Mouse (Mus musculus) thymus, adult 2 months (tissue): Measurements from ENCODE around the gene Gstm7. TPM values are rescaled to one million over a fixed set of nuclear protein-coding genes. Genes with fewer than 3 reads are reported as not detected.
A peak's percentile ranks its signal among the peaks of the same experiment; 100 is the strongest.
"Not testable (repeated sequence)": the region's sequence is repeated elsewhere in the genome, so short reads cannot be mapped to it uniquely, and the experiment has no call there.

Experiments
- DNase-seq: peaks from one replicate; pipeline ENCODE4 v3.0.0; 2021
- H3K27ac ChIP-seq: fragments of 200-500 bp; 2 replicates; pipeline ENCODE4 v1.5.1; 2012; ENCODE audit warnings: low read length, control low read depth; ENCODE audit not compliant: control insufficient read depth, insufficient read depth
- H3K27me3 ChIP-seq: fragments of 200-500 bp; 2 replicates; pipeline ENCODE4 v1.6.1; 2012; ENCODE audit warnings: mild to moderate bottlenecking, low read length, moderate library complexity, mixed read lengths; ENCODE audit not compliant: control insufficient read depth, insufficient read depth
- H3K36me3 ChIP-seq: fragments of 200-500 bp; 2 replicates; pipeline ENCODE4 v1.6.1; 2012; ENCODE audit warnings: mild to moderate bottlenecking, low read length, moderate library complexity; ENCODE audit not compliant: control insufficient read depth, insufficient read depth
- H3K4me1 ChIP-seq: fragments of 200-500 bp; replicated peaks from 2 replicates; pipeline ENCODE4 v1.6.1; 2012; ENCODE audit warnings: low read length; ENCODE audit not compliant: control insufficient read depth, insufficient read depth
- H3K4me3 ChIP-seq: fragments of 200-500 bp; 2 replicates; pipeline ENCODE4 v1.5.1; 2012; ENCODE audit warnings: mild to moderate bottlenecking, low read length, control low read depth, moderate library complexity; ENCODE audit not compliant: control insufficient read depth, insufficient read depth
- CTCF ChIP-seq: fragments of 200-500 bp; IDR thresholded peaks from 2 replicates; pipeline ENCODE4 v1.5.1; 2012; ENCODE audit warnings: mild to moderate bottlenecking, control low read depth, low read length, moderate library complexity, borderline replicate concordance; ENCODE audit not compliant: control insufficient read depth, poor library complexity, insufficient read depth; ENCODE audit errors: extremely low read depth
- POLR2A ChIP-seq: fragments of 200-500 bp; IDR thresholded peaks from 2 replicates; pipeline ENCODE4 v1.6.1; 2012; ENCODE audit warnings: mild to moderate bottlenecking, low read length, control low read depth, moderate library complexity; ENCODE audit not compliant: control insufficient read depth, poor library complexity, insufficient read depth; ENCODE audit errors: extremely low read depth
- WGBS: fragments of 180-500 bp; shearing (Covaris S2); methylation state at CpG from one replicate; pipeline ENCODE4 v1.1.7; 2018; 5-methylcytosine and 5-hydroxymethylcytosine counted together
- polyA plus RNA-seq: library from polyadenylated mRNA; depleted of rRNA; stranded (reverse); fragments of >200 nt; gene quantifications from 2 replicates; pipeline ENCODE4 v1.2.3, GENCODE M21; 2012

Gene Gstm7
- polyA plus RNA-seq, 1 experiment = 5.3 TPM

- Histone ChIP-seq H3K4me3 (no peak overlapping the region), H3K4me1 (no peaks in the 10 kb centered on the region), H3K27ac (no peak overlapping the region), H3K36me3 (no peaks in the 10 kb centered on the region), H3K27me3 (no peaks in the 10 kb centered on the region)
- no peak for DNase-seq
- whole genome bisulfite sequencing = 97% methylated on average over 5 of the region's 5 CpGs
- TF ChIP-seq POLR2A = no peak
- no peak for TF ChIP-seq CTCF
Measured at GRCm38 (mm10) chr3:107966631-107967030, 35.0 kb upstream of the Gstm7 start.

- no peaks in the 10 kb centered on the region for H3K36me3 ChIP-seq
- no peaks in the 10 kb centered on the region for H3K4me1 ChIP-seq
- TF ChIP-seq CTCF (no peak), POLR2A (no peak)
- H3K27ac ChIP-seq = no peak overlapping the region
- no peak overlapping the region for H3K4me3 ChIP-seq
- DNase-seq = no peak
- 97% methylated on average over 1 of the region's 1 CpGs for WGBS
- no peaks in the 10 kb centered on the region for H3K27me3 ChIP-seq
Measured at GRCm38 (mm10) chr3:107965592-107965991, 34.0 kb upstream of the Gstm7 start.

DNA sequence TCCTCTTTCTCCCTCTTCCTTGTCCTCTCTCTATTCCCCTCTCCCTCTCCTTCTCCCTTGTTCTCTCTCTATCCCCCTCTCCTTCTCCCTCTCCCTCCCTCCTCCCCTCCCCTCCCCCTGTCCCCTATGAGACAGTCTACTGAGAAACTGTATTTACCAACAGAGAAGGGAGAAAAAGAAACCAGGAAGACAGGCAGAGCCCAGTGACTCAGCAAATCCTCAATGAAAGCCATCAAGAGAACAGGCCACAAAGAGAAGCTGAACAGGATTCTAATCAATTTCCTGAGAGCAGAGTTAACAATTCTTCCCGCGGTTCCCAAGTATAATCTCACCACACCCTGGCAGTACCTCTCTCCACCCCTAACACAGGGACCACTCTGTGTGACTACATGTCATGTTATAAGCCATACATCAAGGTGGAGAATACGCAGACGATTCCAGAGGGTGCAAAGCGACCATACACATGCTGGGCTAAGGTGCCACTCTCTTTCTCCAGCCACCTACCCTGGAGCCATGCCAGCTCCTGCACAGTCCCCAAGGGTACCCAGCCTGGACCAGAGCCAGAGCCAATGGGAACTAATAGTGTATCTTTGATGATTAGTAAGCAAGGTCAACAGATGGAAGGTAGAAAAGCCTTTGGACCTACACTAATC is 33.2 kb upstream of the Gstm7 start:
- DNase-seq = no peak
- WGBS = 56% methylated on average over 5 of the region's 5 CpGs
- TF ChIP-seq CTCF = no peak
- TF ChIP-seq POLR2A = no peak
- Histone ChIP-seq H3K27ac (no peak overlapping the region), H3K4me3 (no peak overlapping the region), H3K27me3 (no peaks in the 10 kb centered on the region), H3K4me1 (no peaks in the 10 kb centered on the region), H3K36me3 (no peaks in the 10 kb centered on the region)

DNA sequence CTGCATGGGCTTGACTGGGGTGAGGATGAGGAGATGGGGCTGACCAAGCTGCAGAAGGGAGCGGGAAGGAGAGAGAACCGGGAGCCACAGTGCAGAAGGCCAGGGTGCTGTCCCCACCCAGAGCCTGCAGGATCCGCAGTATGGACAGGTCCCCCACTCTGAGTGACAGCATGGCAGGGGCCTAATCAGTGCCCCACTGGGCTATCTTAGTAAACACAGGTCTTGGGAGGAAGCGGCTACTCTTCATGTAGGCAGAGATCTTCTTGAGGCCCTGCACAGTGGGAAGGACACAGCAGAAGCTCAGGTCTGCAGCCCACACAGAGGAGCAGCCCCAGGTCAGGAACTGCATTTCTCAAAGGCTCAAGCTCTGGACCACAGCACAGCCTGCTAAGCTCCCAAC is 32.4 kb upstream of the Gstm7 start:
- TF ChIP-seq POLR2A = no peak
- no peak for TF ChIP-seq CTCF
- DNase-seq = no peak
- Histone ChIP-seq H3K27me3 (no peaks in the 10 kb centered on the region), H3K4me1 (no peaks in the 10 kb centered on the region), H3K4me3 (no peak overlapping the region), H3K36me3 (no peaks in the 10 kb centered on the region), H3K27ac (no peak overlapping the region)
- 100% methylated on average over 4 of the region's 4 CpGs for whole genome bisulfite sequencing

DNA sequence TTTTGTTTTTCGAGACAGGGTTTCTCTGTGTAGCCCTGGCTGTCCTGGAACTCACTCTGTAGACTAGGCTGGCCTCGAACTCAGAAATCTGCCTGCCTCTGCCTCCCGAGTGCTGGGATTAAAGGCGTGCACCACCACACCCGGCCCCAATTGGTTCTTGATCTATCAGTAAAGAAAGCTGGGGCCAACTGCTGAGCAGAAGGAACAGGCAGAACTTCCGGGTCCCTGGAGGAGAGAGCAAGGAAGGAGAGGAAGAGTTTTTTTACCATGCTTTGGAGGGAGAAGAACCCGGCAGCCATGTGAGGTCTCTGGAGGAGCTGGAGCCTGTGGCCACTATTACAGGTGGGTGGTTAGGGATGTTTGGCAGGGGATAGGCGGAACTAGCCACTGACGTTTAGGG is 23.6 kb upstream of the Gstm7 start:
- WGBS = 93% methylated on average over 9 of the region's 9 CpGs
- H3K4me1 ChIP-seq, H3K36me3 ChIP-seq, H3K27ac ChIP-seq, DNase-seq, H3K27me3 ChIP-seq, H3K4me3 ChIP-seq: not testable (repeated sequence)

DNA sequence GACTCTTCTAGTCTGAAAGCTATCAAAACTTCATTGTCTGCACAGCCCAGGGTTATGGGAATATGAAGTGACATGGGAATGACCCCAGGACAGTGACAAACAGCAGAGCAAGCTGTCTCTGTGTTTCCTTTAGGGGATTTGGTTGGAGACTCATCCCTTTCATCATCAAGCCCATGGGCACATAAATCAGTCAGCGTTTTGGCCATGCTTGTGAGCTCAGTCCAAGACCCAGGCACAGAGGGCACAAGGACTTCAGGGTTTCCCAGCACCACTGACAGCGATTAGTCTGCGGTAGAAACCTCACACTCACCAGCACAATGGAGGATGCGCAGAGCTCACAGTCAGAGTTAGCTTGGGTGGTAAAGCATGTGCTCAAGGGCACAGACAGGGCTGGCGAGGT is 22.3 kb upstream of the Gstm7 start:
- TF ChIP-seq CTCF = no peak
- TF ChIP-seq POLR2A = no peak
- H3K4me3 ChIP-seq = no peak overlapping the region
- WGBS = 95% methylated on average over 5 of the region's 5 CpGs
- no peak overlapping the region for H3K27ac ChIP-seq
- no peaks in the 10 kb centered on the region for H3K4me1 ChIP-seq
- no peaks in the 10 kb centered on the region for H3K27me3 ChIP-seq
- no peak for DNase-seq
- no peaks in the 10 kb centered on the region for H3K36me3 ChIP-seq

GRCm38 (mm10) chr3:107953328-107953755 is 21.7 kb upstream of the Gstm7 start:
- no peaks in the 10 kb centered on the region for H3K36me3 ChIP-seq
- H3K4me3 ChIP-seq = no peak overlapping the region
- no peaks in the 10 kb centered on the region for H3K4me1 ChIP-seq
- DNase-seq = peak; percentile 35
- no peak overlapping the region for H3K27ac ChIP-seq
- no peaks in the 10 kb centered on the region for H3K27me3 ChIP-seq
- TF ChIP-seq POLR2A (no peak), CTCF (peak; percentile 68; the same call in 1 of the 2 replicates)
- WGBS = 43% methylated on average over 6 of the region's 6 CpGs
